Mouse (Mus musculus) hindbrain, embryonic 14.5 days (tissue): ENCODE measurements around the gene Olfr148. TPM values are rescaled to one million over a fixed set of nuclear protein-coding genes. Genes with fewer than 3 reads are reported as not detected.
A peak's percentile ranks its signal among the peaks of the same experiment; 100 is the strongest.

Source experiments
- ATAC-seq: fragments of 200-750 bp; cut with Nextera tagmentation; 2 replicates; pipeline ENCODE4 v1.8.0; 2017; ENCODE audit warnings: moderate number of reproducible peaks, mild to moderate bottlenecking, moderate TSS enrichment, moderate library complexity; ENCODE audit not compliant: low FRiP score
- DNase-seq: peaks from one replicate; pipeline ENCODE4 v3.0.0-alpha.2; 2015; ENCODE audit warnings: low spot score
- H3K27ac ChIP-seq: fragments of 300-500 bp; sonication (generic); 2 replicates; pipeline ENCODE4 v1.5.1; 2014; ENCODE audit warnings: mild to moderate bottlenecking, moderate library complexity
- H3K27me3 ChIP-seq: fragments of 300-500 bp; sonication (generic); 2 replicates; pipeline ENCODE4 v1.6.1; 2014; ENCODE audit warnings: mild to moderate bottlenecking, low read length, mixed read lengths; ENCODE audit not compliant: control insufficient read depth, insufficient read depth
- H3K36me3 ChIP-seq: fragments of 300-500 bp; sonication (generic); replicated peaks from 2 replicates; pipeline ENCODE4 v1.6.1; 2014; ENCODE audit not compliant: control insufficient read depth, insufficient read depth
- H3K4me1 ChIP-seq: fragments of 300-500 bp; sonication (generic); replicated peaks from 2 replicates; pipeline ENCODE4 v1.6.1; 2014; ENCODE audit warnings: antibody characterized with exemption, low read length, mixed read lengths; ENCODE audit not compliant: control insufficient read depth, insufficient read depth
- H3K4me2 ChIP-seq: fragments of 300-500 bp; sonication (generic); replicated peaks from 2 replicates; pipeline ENCODE4 v1.6.1; 2014; ENCODE audit warnings: mild to moderate bottlenecking, moderate library complexity
- H3K4me3 ChIP-seq: fragments of 300-500 bp; sonication (generic); replicated peaks from 2 replicates; pipeline ENCODE4 v1.5.1; 2014; ENCODE audit warnings: mild to moderate bottlenecking, low read length
- H3K9ac ChIP-seq: fragments of 300-500 bp; sonication (generic); 2 replicates; pipeline ENCODE4 v1.6.1; 2014
- H3K9me3 ChIP-seq: fragments of 300-500 bp; sonication (generic); 2 replicates; pipeline ENCODE4 v1.6.1; 2016; ENCODE audit warnings: low read length; ENCODE audit not compliant: control insufficient read depth
- WGBS: fragments of 180-500 bp; shearing (Covaris S2); extraction: QIAGEN DNeasy Blood & Tissue Kit; methylation state at CpG from one replicate; pipeline ENCODE4 v1.1.7; 2014; 5-methylcytosine and 5-hydroxymethylcytosine counted together
- polyA plus RNA-seq: library from polyadenylated mRNA; unstranded; fragments of >200 nt; fragmentation: Nextera tagmentation; extraction: Ambion mirVana; gene quantifications from 2 replicates; pipeline ENCODE4 v1.2.1, GENCODE M21; 2014

Gene Olfr148
- polyA plus RNA-seq, 1 experiment from 2014 or later, result not detected

DNA sequence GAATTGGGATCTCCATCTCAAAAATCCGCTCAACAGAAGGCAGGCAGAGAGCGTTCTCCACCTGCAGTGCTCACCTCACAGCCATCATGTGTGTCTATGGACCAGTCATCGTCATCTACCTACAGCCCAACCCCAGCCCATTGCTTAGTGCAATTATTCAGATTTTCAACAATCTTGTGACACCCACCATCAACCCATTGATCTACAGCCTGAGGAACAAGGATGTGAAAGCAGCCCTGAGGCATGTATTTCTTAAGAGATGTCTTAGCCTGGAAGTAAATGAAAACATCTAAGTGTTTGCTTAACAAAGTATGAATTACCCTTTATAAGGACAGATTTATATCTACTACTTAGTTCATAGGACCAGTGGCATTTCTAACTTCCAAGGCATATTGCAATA lies 13.3 kb downstream of the Olfr148 start:
- Histone ChIP-seq H3K4me1 (no peaks in the 10 kb centered on the region), H3K36me3 (no peaks in the 10 kb centered on the region), H3K4me3 (no peak overlapping the region), H3K27ac (no peak overlapping the region), H3K9me3 (no peaks in the 10 kb centered on the region), H3K9ac (no peak overlapping the region), H3K27me3 (no peaks in the 10 kb centered on the region), H3K4me2 (no peak overlapping the region)
- WGBS, result 92% methylated on average over 3 of the region's 3 CpGs
- no peak for ATAC-seq
- no peak for DNase-seq

- no peak for DNase-seq
- Histone ChIP-seq H3K9ac (no peak overlapping the region), H3K4me2 (no peak overlapping the region), H3K4me3 (no peak overlapping the region), H3K9me3 (no peaks in the 10 kb centered on the region), H3K4me1 (no peaks in the 10 kb centered on the region), H3K36me3 (no peaks in the 10 kb centered on the region), H3K27me3 (no peaks in the 10 kb centered on the region), H3K27ac (no peak overlapping the region)
- no peak for ATAC-seq
- WGBS, result 80% methylated on average over 2 of the region's 2 CpGs
Observed at GRCm38 (mm10) chr9:39624711-39625110, 14.3 kb downstream of the Olfr148 start.

- H3K36me3 ChIP-seq, result no peaks in the 10 kb centered on the region
Observed at GRCm38 (mm10) chr9:39629069-39629468, 18.6 kb downstream of the Olfr148 start.

DNA sequence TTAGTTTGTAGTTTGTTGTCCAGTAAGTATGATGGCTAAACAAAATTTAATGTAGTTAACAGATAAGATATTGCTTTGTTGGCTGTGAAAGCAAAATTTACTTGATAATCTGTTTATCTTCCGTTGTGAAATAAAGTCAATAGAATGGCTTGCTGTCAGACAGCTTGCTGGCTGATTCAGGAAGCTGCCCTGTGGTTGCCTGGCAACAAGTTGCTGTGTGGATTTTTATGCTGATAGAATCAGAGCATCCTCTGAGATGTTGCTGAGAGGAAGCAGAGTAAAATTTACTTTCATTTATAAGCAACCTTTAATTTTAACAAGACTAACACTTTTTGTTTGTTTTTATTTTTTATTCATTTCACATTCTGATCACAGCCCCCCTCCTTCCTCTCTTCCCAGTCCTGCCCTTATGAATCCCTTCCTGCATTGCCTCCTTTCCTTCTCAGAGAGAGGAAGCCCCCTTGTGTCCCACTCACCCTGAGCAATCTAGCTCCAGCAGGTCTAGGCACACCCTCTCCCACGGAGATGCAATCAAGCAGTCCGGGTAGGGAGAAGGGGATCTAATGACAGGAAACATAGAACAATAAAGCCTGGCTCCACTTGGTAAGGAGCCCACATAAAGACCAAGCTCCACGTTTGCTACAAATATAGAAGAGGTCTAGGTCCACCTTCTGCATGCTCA lies 23.6 kb downstream of the Olfr148 start:
- Histone ChIP-seq H3K4me3 (no peak overlapping the region), H3K4me2 (no peak overlapping the region), H3K4me1 (0 out of 2 replicates have a peak, but pooled peaks cover 3% of the 10 kb centered on the region), H3K9me3 (no peaks in the 10 kb centered on the region), H3K27ac (peak overlapping the region; percentile 71), H3K27me3 (no peaks in the 10 kb centered on the region), H3K9ac (no peak overlapping the region), H3K36me3 (no peaks in the 10 kb centered on the region)
- WGBS, result 30% methylated on average over 4 of the region's 4 CpGs
- DNase-seq (peak; percentile 40), ATAC-seq (peak; percentile 64; the same call in 1 of the 2 replicates)

More at GRCm38 (mm10) chr9:39629069-39629468, 18.6 kb downstream of the Olfr148 start:
- H3K4me3 ChIP-seq, result no peak overlapping the region
- H3K4me1 ChIP-seq, result 0 out of 2 replicates have a peak, but pooled peaks cover under 1% of the 10 kb centered on the region
- no peak for ATAC-seq
- no peak overlapping the region for H3K4me2 ChIP-seq
- no peaks in the 10 kb centered on the region for H3K27me3 ChIP-seq
- no peak overlapping the region for H3K27ac ChIP-seq
- 90% methylated on average over 2 of the region's 2 CpGs for WGBS
- no peak overlapping the region for H3K9ac ChIP-seq
- DNase-seq, result no peak
- H3K9me3 ChIP-seq, result no peaks in the 10 kb centered on the region

DNA sequence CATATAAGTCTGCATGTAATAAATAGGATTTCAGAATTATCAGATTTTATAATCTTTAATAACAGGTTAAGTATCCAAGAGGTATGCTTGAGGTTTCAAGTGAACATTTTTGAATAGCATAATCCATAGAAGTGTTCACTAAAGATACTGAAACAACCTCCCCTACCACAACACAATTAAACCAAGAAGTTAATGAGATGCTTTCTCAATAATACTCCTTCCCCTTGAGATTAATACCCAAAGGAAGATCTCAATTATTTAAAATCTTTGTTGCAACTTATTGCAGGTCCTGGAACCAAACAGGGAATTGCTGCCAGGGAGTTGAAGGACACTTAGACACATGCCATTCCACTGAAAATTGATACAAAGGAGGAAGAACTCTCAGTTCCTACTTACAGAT lies 34.3 kb downstream of the Olfr148 start, which contains the start of gene Olfr961:
Gene Olfr961, plus strand, starts transcription at position 301 of the 400 bp plus-strand sequence.
- no peaks in the 10 kb centered on the region for H3K4me1 ChIP-seq
- no peaks in the 10 kb centered on the region for H3K9me3 ChIP-seq
- DNase-seq (no peak), ATAC-seq (no peak)
- no peak within 1 kb of the TSS for H3K9ac ChIP-seq
- no peak within 1 kb of the TSS for H3K4me2 ChIP-seq
- no peaks in the 10 kb centered on the region for H3K27me3 ChIP-seq
- no peak within 1 kb of the TSS for H3K27ac ChIP-seq
- H3K4me3 ChIP-seq, result no peak within 1 kb of the TSS
- H3K36me3 ChIP-seq, result no peaks in the 10 kb centered on the region

GRCm38 (mm10) chr9:39647382-39647781 lies 36.9 kb downstream of the Olfr148 start:
- no peak overlapping the region for H3K9ac ChIP-seq
- no peak for DNase-seq
- no peak overlapping the region for H3K4me2 ChIP-seq
- WGBS, result 96% methylated on average over 4 of the region's 4 CpGs
- no peaks in the 10 kb centered on the region for H3K27me3 ChIP-seq
- no peak overlapping the region for H3K4me3 ChIP-seq
- H3K36me3 ChIP-seq, result no peaks in the 10 kb centered on the region
- no peak overlapping the region for H3K27ac ChIP-seq
- no peaks in the 10 kb centered on the region for H3K4me1 ChIP-seq
- no peaks in the 10 kb centered on the region for H3K9me3 ChIP-seq
- ATAC-seq, result no peak

- Histone ChIP-seq H3K9ac (no peak overlapping the region), H3K9me3 (no peaks in the 10 kb centered on the region), H3K4me3 (no peak overlapping the region), H3K4me1 (no peaks in the 10 kb centered on the region), H3K36me3 (no peaks in the 10 kb centered on the region), H3K27me3 (no peaks in the 10 kb centered on the region), H3K4me2 (no peak overlapping the region), H3K27ac (no peak overlapping the region)
- ATAC-seq, result no peak
- DNase-seq, result peak; percentile 45
- WGBS, result 63% methylated on average over 6 of the region's 6 CpGs
Observed at GRCm38 (mm10) chr9:39654756-39655396, 44.4 kb downstream of the Olfr148 start.

Other genes with a start within 250 kb of the Olfr148 start
- gene Olfr951, start 223.2 kb upstream of the Olfr148 start, polyA plus RNA-seq, result not detected in 2 replicates
- gene Olfr952, start 183.5 kb upstream of the Olfr148 start, polyA plus RNA-seq, result not detected in 2 replicates
- not detected in 2 replicates for gene Olfr954, start 154.0 kb upstream of the Olfr148 start, polyA plus RNA-seq
- gene Olfr955, start 138.7 kb upstream of the Olfr148 start, polyA plus RNA-seq, result not detected in 2 replicates
- not detected in 2 replicates for gene Olfr44, start 116.7 kb upstream of the Olfr148 start, polyA plus RNA-seq
- not detected in 2 replicates for gene Olfr957, start 94.8 kb upstream of the Olfr148 start, polyA plus RNA-seq
- not detected in 2 replicates for gene Olfr958, start 56.6 kb upstream of the Olfr148 start, polyA plus RNA-seq
- not detected in 2 replicates for gene Olfr959, start 35.1 kb upstream of the Olfr148 start, polyA plus RNA-seq
- gene AW551984, start 6.3 kb upstream of the Olfr148 start, polyA plus RNA-seq, result 164 and 235 TPM in 2 replicates
- not detected in 2 replicates for gene Olfr960, start 10.7 kb downstream of the Olfr148 start, polyA plus RNA-seq
- gene Olfr961, start 34.4 kb downstream of the Olfr148 start, polyA plus RNA-seq, result not detected in 2 replicates
- gene Olfr963, start 56.5 kb downstream of the Olfr148 start, polyA plus RNA-seq, result not detected in 2 replicates
- not detected in 2 replicates for gene Olfr149, start 96.5 kb downstream of the Olfr148 start, polyA plus RNA-seq
- gene Olfr965, start 100.7 kb downstream of the Olfr148 start, polyA plus RNA-seq, result not detected in 2 replicates
- not detected in 2 replicates for gene Olfr150, start 120.3 kb downstream of the Olfr148 start, polyA plus RNA-seq
- not detected in 2 replicates for gene Olfr967, start 135.6 kb downstream of the Olfr148 start, polyA plus RNA-seq
- gene Olfr968, start 172.6 kb downstream of the Olfr148 start, polyA plus RNA-seq, result not detected in 2 replicates
- gene Olfr969, start 180.3 kb downstream of the Olfr148 start, polyA plus RNA-seq, result not detected in 2 replicates
- not detected in 2 replicates for gene Olfr970, start 198.2 kb downstream of the Olfr148 start, polyA plus RNA-seq
- not detected in 2 replicates for gene Olfr971, start 226.2 kb downstream of the Olfr148 start, polyA plus RNA-seq